Mouse (Mus musculus) skeletal muscle tissue, adult 2 months (tissue): Measurements from ENCODE around the gene Slc25a1.

ENCODE experiments used
- DNase-seq: peaks from one replicate; pipeline ENCODE4 v3.0.0-alpha.2; 2012; ENCODE audit warnings: low read depth, low spot score

The Slc25a1 gene

DNA sequence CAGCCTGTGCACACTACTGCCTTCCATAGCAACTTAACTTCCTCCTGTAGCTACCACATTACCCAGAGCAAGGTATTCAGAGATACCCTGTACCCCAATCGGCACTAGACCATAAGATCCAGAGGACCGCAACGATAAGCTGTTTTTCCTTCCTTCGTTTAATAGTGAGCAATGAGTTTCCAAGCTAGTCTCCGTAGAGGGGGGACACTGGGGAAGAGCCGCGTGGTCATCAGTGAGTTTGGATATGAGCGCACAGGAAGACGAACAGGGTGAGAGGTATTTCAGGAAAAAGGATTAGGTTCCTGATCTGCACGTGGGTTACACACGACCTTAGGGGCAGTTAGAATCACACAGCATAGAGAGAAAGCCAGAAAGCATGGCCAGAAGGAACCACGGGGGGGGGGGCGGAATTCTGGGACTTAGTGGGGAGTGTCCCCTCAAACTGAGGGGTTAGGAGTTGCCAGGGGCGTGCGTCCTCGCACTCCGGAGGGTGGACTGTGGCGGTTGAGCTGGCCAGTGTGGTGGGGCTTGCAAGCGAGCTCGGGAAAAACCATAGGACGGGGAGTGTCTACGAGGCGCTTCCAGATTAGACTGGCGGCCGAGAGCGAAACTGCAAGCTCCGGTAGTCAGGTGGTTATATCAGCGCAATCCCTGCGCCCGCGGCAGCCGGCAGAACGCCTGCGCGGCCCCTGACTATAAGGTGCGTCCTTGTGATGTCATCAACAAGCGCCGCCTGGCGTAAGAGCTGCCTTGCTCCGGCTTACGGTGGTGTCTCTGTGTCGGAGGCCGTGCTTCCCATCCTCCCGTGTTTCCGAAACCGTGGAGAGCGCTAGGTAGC lies 6.5 kb downstream of the Slc25a1 start:
- peak; percentile 98 for DNase-seq

DNA sequence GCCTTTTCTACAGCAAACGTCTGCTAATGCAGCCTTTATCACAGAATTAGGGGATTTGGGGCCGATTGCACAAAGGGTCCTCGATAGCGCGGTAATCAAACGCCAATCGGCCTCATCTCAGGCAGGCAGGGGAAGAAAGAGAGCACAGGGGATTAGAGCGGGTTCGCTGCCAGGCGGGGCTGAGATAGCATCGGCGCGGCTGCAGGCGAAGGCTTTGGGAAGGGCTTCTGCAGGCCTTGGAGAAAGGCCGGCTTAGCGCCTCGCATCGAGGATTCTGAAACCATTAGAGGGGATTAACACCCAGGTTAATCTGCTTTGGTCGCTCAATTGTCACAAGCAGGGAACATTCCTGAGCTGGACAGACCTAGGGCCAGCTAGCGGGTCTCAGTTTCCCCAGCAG lies 7.4 kb downstream of the Slc25a1 start:
- no peak for DNase-seq

DNA sequence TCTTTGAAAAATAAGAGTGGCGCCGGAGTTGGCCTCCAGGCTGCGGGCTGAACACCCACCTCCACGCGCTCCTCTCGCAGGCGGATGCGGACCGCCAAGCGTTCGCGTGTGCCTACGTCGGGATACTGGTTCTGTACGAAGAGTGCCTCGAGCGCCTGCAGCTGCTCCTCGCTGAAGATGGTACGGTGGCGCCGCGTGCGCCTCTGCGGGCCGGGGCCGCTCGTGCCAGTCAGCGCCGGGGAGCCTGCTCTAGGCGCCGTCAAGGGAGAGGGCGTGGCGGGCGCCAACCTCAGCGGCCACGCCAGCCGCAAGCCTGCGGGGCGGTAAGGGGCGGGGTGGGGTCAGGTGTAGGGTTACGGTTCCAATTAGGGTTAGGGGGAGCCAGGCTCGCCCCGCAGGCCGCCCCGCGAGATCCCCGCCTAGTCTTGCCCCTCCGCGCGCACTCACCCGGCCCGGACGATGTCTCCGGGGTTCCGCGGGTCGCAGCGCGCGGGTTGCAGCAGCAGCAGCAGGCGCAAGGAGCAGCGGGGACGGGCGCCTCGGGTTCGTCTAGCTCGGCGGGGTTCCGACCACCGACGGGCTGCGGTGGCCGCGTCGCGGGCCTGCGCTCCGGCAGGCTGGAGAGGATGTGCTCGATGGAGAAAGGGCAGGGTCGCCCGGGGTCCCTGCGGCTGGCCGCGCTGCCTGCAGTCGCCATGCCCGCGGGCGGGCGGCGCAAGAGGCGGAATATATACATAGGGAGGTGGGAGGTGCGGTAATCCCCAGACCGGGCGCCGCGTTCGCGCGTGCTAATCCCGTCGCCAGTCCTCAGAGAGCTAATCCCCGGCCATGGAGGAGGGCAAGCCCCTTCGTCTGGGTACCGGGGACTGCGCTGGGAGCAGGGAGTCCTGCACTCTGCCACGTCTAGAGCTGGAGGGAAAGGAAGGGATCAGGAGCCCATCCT lies 13.4 kb downstream of the Slc25a1 start, which contains the start of gene Gsc2:
Gene Gsc2, minus strand, starts transcription at position 753 of the 943 bp plus-strand sequence.
- DNase-seq = no peak

DNA sequence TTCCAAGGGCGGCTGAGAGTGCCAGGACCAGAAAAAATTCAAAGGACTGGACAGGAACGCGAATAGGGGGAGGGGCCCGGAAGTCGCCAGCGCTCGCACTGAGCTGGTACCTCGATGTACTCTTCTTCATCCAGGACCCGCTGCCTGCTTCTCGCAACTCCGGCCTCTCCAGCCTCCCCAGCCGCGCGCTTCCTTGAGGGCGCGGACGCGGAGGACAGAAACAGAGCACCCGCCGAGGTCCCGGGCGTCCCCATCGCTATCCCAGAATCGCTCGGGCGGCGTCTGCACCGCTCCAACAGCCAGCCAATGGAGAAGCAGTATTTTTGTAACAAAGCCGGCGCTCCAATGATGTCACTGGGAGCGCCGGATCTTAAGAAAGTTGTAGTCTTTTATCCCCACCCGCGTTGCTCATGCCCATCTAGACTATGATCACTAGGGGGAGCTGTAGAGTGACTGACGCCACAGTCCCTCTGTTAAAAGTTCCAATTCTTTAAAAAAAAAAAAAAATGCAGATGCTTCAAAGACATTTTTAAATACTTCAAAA lies 16.9 kb downstream of the Slc25a1 start, which contains the start of gene Ess2:
Gene Ess2, minus strand, starts transcription at position 297 of the 544 bp plus-strand sequence.
- peak; percentile 94 for DNase-seq

DNA sequence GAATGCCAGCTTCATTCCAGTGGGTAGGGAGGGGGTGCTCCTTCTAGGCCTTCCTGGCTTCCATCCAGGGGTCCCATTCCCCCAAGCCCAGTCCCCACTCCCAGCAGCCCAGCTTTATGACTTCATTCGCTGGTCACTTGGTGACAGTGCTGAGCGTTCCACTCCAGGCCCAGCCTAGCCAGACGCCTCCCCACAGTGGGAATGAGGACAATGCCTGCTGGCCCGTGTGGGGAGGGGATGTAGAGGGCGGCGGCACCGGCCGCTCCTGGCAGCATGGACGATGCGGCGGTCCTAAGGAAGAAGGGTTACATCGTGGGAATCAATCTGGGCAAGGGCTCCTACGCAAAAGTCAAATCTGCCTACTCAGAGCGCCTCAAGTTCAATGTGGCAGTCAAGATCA lies 29.6 kb downstream of the Slc25a1 start, which contains the start of the genes Dgcr2 and Tssk2:
Gene Dgcr2, minus strand, starts transcription at position 101 of the 400 bp plus-strand sequence.
Gene Tssk2, plus strand, starts transcription at position 176 of the 400 bp plus-strand sequence.
- DNase-seq = no peak

DNA sequence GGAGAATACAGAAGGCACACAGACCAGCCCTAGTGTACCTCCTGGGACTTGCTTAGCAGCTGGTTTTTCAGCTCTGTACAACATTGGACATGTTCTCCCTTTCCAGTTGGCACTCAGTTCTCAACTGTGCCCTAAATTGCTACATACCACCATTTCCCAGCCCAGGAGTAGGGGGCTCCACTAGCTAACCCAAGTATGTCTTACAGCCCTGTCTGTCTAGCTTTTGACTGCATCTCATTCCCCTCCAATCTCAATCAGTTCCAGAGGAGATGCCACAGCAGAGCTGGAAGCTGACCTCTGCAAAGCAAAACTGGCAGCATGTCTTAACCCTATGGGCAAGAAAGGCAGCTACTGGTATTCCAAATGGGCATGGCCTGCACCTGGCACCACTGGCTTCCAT lies 31.9 kb downstream of the Slc25a1 start:
- DNase-seq = no peak

DNA sequence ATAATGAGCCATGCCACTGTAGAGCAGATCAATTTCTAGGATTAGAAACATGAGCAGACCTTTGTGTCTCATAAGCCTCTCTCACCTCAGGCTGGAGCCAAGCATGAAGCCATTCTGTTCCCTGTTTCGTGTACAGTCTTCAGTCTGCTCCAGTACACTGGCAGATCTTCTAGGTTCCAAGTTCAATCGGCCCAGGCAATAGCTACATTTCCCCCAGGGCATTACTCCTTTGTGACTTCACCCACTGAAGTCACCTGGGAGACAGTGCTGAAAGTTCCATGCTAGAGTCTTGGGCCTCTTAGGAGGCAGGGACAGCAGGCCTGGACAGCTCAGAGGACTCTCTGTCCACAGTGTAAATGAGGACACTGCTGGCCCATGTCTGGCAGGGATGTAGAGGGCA lies 34.1 kb downstream of the Slc25a1 start, which contains the start of gene Tssk1:
Gene Tssk1, plus strand, starts transcription at position 301 of the 400 bp plus-strand sequence.
- DNase-seq = no peak

DNA sequence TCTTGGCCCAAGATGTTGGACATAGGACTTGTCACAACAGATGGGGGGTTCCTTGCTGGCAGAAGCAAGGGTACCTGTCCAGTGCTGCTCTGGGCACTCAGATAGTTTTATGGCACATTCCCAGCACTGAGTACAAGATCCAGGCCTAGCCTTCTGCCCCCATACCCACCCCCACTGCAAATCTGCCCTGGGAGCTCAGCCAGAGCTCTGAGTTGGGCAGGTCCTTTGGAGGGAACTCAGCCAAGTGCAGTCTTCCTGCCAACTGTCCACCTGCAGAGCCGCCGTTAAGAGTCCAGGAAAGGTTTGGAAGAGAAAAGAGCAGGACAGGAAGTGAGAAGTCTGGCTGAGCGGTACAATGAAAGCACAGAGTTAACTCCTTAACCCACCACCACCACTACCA lies 35.4 kb downstream of the Slc25a1 start:
- DNase-seq = no peak

DNA sequence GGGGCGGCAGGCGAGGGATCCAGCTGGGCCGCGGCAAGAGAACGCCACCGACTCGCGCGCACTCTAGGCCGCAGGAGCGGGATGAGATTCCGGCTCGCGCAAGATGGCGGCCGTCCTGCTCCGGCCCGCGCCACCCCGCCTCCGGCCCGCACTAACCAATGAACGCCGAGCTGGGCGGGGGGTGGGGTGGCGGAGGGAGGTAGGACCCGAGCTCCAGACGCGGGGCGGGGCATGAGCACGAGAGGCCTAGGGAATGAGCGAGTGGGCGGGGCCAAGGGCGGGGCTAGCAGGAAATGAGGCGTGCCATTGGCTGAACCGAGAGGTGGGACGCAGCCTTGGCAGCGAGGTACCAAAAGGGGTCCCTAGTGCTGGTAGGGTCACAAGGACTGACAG lies 36.5 kb downstream of the Slc25a1 start, which contains the start of gene Gm20518:
Gene Gm20518, minus strand, starts transcription at position 105 of the 393 bp plus-strand sequence.
- DNase-seq = peak; percentile 95

DNA sequence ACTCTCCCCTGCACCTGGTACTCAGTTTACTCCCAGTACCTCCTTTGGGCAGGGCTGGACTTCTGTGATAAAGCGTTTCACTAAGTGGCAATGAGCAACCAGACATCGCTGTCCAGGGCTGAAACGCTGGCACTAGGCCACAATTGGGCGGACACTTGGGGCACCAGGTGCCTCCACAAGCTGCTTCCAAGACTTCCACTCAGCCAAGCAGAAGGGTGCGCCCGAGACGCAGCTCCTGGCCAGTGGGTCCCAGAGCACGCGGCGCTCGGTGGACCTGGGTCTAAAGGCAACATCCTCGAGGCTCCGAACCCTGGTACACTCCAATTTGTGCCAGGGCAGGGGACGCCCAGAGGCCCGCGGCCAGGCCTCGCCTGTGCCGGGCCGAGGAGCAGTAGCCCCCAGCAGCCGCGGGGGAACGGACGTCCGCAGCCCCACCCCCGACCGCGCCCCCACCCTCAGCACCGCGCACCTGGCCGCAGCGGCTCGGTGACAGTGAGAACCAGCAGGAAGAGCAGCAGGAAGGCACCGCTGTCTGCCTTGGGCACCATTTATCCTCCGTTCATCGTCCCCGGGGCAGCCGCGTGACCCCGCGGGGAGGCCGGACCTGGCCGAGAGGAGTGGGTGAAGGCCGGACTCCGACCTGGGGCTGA lies 37.0 kb downstream of the Slc25a1 start:
- peak; percentile 85 for DNase-seq

DNA sequence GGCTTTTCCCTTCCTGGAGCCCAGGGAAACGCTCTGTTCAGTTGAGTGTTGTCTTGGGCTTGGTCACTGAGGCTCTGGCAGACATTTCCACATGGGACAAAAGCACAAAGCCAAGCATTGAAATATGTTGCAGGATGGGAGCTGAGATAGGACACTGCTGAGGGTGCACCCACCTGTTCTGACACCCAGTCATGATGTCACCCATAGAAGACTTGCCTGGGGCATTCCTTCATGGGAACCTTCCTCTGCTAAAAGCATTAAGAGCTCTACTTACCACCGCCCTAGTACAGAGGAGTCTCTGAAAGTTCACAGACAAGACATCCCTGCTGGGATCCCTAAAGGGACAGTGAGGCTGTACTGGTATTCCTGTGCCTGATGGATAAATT lies 37.7 kb downstream of the Slc25a1 start:
- DNase-seq = no peak

DNA sequence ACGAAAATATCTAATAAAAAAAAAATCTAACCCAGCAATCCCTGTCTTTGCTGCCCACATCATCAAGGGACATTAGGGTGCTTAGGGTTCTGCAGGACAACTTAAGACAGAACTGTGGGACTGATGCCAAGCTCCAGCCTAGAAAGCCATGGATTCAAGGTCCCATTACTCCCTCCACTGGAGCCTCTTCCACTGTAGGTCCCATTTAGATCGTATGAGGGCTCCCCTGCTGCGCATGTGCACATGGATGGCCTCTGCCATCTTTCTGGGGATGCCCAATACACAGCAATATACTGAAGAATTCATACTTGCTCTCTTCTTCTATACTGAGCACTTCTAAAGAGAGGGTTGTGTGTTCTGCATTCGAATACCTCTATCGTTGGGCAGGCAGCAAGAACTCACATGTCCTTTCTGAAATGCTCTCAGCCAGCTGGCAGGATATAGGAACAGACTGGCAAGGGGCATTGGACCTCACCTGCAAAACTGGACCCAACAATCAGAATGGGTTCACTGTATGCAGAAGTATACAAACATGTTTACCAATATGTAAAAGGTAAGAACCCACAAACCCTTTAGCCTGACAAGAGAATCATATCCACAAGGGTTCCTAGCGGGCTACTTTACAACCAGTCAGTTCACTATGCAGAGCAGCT lies 38.2 kb downstream of the Slc25a1 start:
- DNase-seq = no peak

DNA sequence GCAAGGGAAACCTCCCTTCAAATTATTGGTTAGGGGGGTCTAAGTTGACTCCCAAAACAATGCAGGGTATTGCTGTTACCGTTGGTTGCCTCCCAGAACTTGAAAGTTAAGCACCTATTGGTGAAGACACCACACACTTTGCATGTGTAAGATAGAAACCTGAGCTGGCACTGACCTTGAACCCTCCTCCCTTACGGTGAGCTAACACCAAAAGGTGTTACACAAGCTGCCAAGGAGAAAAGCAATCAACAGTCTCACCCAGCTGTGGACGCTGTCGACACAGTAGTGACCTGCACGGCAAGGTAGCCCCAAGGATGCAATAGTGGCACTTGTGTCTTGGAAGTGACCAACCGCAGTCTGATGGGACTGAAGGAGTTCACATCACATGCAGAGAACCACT lies 43.9 kb downstream of the Slc25a1 start:
- no peak for DNase-seq

DNA sequence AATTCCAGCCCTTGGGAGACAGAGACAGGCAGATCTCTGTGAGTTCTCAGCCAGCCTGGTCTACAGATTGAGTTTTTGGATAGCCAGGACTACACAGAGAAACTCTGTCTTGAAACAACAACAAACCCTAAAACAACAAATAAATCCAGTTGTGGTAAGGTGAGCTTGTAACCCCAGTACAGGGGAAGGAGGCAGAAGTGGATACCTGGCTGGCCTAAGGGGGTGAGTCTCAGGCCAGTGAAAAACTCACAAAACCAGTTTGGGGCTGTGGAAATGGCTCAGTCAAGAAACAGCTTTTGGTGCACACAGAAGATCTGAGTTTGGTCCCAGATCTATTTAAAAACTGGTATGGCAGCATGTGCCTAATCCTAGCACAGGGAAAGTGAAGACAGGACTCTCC lies 45.8 kb downstream of the Slc25a1 start:
- DNase-seq = no peak

DNA sequence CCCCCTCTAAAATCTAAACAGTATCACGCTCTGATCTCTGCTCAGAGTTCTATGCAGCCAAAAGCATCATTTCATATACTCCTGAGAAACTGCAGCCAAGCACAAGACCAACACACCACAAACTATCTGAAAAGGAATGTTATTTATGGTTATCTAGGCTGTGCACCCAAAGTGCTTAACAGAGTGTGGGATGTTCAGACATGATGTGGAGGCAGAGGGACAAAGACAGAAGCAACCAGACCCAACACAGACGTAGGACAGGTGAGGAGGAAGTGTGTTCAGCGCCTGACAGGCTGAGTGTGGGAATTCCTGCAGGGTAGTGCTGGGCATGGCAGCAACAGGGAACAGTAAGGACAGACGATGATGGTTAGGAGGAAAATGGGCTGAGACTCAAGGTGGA lies 48.4 kb downstream of the Slc25a1 start:
- DNase-seq = no peak

DNA sequence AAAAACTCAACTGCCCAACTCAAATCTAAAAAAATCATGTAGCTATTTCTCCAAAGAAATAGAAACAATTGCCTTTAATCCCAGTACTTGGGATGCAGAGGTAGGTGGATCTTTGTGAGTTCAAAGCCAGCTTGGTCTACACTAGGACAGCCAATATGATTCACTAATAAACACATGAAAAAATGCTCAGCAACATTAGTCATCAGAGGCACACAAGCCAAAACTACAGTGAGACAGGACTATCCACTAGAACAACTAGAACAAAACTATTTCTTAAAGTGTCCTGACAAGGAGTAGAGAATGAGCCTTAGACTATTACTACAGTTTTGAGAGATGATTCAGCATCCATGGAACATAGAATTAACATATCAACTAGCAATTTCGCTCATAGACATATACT lies 51.9 kb downstream of the Slc25a1 start:
- DNase-seq = no peak
